Mouse (Mus musculus): ENCODE results near the gene Fryl. TPM values are rescaled to one million over a fixed set of nuclear protein-coding genes. Genes with fewer than 3 reads are reported as not detected.
A peak's percentile ranks its signal among the peaks of the same experiment; 100 is the strongest.

Fryl gene
- total and polyA plus RNA-seq, 3 experiments: 31.5 to 43.3 (median 40.7) TPM

DNA sequence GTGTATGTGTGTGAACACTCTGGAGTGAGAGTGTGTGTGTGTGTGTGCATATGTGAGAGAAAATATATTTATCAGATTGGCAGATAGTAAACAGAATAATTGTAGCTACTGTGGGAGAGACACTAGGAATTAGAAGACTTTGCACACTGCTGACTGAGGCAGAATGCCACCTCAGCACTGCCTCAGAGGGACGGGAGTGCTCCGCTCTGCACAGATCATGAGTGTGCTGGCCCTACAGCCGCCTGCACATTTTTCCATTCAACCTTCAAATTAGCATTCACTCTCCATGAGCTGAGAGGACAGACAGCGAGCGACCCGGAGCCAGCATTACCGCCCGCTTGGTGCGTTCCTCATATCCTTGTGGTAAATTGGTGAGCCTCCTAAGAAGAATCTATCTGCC is 96.0 kb downstream of the Fryl start:
- DNase-seq: no peak

DNA sequence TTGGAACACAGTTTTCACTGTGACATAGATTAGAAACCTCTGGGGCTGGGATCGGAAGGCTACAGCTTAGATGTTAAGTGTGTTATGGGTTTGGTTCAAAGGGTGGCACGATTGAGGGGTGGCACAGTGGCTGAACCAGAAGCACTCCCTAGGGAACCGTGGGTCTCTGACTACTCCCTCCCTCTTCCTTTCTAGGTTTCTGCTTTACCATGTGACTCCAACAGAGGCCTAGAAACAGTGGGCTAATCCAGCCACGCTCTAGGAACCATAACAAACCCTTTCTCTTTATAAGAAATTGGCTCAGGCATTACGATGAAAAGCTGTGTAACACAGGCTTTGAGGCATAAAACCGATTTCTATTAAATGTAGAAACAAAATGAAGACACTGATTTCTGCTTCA is 98.9 kb downstream of the Fryl start:
- no peak for DNase-seq

DNA sequence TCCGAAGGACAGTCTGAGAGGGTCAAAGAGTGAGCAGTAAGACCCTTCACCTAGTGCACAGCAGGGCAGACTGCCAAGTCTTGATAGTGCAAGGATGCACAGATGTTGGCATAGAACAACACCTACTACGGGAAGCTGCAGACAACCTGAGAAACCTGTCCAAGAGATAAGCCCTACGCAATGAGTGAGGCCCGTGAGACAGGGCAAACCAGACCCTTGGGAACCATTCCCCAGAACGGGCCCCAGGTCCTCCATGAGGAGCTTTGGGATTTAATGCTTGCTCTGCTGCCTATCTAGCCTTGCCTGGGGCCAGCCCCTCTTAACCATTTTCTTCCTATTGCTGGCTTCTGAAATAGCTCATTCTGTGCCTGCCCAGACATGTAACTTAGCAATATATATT is 99.4 kb downstream of the Fryl start:
- no peak for DNase-seq

DNA sequence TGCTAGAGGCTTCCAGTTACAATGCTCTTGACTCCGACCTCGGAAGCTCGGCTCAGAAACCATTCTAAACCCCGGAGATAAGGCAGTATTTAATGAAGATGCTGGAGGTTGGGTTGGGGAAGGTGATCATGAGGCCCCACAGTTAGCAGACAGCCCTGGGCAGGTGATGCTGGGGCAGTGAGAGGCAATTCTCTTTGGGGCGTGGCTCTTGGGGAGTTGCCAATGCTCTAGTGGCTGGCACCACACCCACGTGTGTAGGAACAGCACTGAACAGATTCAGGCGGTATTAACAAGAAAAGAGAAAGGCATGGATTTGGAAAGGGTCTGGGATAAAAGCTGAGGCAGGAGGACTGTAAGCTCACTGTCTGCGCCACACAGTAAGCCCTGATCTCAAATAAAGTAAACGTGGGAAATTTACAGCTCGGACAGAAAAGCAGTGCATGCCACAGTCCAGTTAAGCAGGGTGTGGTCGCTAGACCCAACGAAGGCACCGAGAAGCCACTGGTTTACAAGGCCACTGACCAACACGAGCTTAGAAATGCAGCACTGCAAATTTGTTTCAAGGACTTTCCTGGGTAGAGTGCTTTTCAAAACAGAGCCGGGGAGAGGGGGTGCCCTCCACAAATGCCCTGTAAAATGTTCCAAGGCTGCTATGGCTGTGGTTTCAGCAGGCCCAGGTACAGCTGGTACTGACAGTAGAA is 100.0 kb downstream of the Fryl start:
- peak; percentile 21 for DNase-seq

DNA sequence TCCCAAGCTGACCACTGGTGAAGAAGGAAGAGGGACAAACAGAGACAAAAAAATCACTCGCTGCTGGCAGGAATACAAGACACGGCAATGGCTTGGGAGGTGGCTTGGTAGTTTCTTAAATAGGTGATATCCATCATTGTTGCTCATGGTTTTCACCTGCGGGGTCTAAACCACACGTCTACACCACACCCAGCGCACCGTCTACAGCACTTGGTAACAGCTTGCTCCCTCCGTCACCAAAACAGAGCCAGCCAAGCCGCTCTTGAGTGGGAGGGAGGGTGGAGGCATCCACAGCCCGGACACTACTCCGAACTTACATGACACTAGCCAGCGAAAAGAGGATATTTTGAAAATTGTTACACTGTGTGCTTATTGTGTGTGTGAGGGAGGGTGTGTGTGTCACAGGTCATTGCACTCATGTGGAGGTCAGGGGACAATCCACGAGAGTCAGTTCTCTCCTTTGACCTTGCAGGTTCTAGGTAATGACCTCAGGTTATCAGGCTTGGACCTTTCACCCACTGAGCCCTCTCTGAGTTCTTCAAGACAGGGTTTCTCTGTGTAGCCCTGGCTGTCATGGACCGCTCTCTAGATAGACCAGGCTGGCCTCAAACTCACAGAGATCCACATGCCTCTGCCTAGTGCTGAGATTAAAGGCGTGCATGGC is 102.5 kb downstream of the Fryl start:
- DNase-seq: no peak

DNA sequence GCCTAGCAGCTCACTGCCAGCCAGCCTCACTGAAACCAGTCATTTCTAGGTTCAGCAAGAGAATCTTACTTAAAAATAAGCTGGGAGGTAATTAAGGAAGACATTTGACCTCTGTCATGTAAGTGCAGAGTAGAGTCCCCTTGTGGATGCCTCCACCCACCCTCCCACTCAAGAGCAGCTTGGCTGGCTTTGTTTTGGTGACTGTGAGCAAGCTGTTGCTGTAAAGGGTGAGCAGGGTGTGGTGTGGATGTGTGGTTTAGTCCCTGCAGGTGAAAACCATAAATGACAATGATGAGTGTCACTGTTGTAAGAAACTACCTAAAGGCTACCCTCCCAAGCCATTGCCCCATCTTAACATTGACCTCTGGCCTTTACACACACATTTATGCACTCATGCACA is 104.2 kb downstream of the Fryl start:
- no peak for DNase-seq

DNA sequence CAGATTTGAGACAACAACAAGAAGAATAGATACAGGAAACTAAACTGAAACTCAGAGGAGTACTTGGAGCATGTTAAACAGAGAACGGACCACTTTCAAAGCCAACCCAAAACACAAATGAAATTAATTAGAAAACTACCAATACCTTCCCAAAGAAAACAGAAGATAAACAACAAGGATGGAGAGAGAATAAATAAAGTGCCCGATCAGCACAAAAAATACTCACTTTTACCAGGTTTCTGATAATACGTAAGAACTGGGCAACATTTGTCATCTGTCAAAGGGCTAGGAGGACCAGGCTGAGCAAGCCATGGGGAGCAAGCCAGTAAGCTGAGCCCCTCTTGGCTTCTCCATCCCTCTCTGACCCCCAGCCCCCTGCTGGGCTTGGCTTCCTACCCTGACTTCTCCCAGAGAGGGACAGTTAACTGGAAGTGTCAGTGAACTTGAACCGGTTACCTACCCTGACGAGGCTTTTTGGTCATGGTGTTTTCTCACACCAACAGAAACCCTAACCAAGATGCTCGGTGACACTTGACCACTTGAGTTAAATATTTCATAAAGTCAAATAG is 105.5 kb downstream of the Fryl start:
- no peak for DNase-seq

DNA sequence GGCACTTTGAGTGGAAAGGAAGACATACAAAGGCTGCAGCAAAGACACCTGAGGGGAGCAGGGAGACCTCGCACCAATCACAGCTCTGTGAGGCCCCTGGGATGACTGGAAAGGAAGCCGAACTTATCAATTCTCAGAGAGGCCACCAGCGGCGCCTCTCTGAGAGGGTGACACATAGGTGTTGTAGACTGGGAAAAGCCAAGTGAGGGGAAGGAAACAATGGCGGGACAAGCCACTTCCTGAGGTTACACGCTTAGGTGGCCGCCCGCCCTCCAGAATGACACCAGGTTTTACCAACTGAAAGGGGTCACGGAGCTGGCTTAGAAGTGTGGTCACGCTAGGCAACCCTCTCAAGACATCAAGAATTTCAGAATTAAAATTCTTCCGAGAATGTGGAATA is 111.4 kb downstream of the Fryl start:
- no peak for DNase-seq

DNA sequence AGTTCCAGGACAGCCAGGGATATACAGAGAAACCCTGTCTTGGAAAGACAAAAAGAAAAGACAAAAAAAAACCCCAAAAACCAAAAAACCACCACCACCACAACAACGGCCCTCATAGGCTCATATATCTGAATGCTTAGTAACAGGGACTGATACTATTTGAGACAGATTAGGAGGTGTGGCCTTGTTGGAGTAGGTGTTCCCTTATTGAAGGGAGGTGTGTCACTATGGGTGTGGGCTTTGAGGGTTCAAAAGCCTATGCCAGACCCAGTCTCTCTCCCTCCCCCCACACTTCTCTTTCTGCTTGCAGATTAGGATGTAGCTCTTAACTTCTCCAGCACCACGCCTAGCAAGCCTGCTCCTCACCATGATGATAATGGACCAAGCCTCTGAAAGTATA is 114.7 kb downstream of the Fryl start:
- DNase-seq: no peak

DNA sequence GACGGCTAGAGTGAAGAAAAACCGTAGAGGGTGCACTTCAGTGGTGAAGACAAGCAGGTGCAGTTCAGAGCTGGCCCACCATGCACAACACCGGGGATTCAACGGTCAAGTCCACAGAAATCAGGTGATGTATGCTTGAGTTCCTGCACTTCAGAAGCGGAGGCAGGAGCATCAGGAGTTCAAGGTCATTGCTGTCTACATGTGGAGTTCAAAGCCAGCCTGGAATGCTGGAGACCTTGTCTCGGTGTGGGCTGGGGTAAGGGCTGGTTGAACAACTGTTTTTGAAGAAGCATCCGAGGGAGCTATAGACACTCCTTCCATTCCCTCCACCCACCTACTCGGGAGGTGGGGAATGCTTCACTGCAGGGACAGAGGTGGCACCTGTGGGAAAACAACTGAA is 115.3 kb downstream of the Fryl start:
- DNase-seq: no peak

DNA sequence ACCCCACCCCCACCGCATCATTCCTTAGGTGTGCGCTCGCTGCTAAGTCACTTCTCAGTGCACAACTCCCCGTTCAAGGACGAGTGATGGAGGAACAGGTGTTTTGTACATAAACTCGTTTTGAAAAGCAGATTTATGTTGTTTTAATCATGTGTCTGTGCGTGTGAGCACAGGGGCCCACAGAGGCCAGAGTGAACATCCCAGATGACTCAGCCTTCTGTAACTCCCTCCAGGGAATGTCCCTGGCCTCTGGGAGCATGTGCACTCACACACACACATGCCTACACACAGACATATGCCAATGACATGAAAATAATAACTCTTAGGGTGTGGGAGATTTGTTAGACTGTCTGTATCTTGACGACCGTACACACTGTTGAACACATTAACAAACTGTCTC is 118.9 kb downstream of the Fryl start:
- DNase-seq: peak; percentile 24

DNA sequence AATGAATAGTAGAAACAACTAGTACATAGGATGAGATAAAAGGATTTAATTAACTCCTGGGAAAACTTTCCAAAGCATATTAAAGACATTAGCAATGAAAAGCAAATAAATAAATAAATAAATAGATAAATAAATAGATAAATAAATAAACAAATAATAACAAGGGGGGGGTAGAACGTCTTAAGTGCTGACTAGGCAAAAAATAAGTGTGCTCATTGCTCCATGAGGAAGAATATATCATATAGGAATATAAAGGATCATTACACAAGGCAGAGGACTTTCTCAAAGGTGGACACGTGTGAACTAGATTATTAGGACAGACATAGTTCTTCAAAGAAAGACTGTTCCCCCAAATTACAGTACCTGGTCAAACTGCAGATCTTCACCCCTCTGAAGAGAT is 120.5 kb downstream of the Fryl start:
- DNase-seq: no peak

DNA sequence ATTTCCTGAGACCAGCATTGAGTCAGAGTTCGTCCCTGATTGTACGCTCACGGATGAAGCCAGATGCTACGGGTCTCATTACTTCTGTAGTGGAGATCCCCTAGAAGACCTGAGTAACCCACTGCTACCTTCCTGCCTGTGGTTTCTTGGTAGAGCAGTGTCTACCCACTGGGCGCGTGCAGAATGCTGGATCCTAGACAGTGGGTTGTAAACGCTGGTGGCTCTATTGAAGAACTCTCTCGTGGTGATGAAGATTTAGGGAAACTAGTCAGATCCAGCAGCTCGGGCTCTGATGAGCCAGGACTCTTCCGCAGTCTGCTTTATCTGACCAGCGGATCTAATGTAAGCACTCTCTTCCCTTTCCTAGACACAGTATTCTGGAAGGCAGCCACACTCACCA is 121.3 kb downstream of the Fryl start:
- no peak for DNase-seq

DNA sequence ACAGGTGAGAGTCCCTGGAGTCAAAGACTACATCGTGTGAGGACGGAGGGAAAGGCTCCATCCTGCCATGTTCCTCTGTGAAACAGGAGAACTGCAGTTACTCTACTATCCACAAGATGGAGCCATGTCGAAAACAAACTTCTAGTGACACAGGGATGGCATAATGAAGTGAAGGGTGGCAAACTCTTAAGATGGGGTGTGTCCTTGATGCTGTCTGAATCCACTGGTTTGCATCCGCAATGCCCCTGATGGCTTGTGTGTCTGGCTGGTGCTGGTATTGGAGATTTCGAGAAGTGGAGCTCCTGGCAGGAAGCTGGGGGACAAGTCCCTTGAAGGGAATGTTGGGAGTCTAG is 122.6 kb downstream of the Fryl start:
- DNase-seq: peak; percentile 43

DNA sequence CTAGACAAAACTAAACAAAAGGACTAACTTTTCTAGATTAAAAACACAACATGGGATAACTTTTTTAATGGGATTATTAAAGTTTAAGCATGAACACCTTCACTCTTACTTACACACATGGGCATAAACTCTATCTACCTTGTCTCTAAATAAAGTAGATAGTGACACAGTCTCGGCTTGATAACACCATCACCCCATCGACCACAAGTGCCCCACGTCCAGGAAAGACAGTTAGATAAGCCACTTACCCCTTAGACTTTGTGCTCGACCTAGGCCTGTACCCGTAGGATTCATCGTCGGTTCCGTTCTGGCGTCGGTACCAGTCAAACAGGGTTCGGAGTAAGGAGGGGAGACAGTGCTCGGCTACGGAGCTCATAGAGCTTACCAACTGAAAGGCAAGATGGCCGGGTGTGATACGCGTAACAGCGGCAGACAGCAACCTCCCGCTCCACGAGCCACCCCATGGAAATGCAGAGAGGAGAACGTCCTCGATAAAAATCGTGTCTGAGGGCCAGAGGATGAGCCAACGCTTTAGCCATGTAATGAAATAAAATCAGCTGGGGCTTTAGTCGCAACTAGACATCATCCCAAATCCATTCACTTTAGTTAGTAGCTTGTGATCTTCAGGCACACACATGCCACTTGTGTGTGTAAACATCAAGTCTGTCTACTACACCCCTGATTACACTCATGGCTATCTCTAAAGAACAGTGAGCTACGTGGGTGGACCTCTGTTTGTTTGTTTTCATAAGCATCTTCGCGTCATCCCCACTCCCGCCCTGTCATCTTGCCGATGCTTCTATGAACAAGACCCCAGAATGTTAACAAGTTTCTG is 123.2 kb downstream of the Fryl start:
- no peak for DNase-seq

DNA sequence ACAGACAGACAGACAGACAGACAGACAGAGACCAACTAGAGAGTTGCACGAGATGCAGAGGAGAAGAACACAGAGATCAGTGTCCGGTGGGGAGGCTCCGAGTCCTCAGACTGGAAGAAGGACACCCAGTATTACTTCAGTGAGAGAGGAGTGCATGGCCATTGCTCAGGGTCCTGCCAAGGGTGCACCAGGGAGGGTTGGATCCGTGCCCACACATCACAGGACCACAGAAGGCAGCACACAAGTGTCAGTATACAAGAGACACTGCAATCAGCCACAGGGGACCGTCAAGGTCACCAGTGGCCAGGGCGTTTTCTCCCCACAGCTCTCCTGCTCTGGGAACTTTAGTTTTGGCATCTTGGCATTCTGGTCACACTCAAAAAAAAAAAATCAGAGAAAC is 125.4 kb downstream of the Fryl start:
- peak; percentile 44 for DNase-seq

DNA sequence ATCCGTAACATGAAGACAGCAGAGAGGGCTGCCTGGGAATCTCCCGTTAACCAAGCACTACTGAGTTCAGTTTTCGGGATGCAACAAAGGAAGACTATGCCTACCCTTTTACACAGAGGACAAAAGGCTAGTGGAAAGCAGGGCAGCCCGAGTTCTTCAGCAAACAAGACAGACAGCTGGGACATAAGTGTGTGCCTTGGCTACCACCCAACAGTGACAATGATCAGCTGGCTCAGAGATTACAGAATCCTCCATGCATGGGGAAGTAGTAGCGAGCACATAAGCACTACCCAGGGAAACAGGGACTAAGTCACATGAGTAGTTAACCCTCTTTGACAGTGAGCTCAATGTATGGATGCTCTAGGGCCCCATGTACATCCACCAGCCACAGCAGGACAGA is 126.5 kb downstream of the Fryl start:
- no peak for DNase-seq

DNA sequence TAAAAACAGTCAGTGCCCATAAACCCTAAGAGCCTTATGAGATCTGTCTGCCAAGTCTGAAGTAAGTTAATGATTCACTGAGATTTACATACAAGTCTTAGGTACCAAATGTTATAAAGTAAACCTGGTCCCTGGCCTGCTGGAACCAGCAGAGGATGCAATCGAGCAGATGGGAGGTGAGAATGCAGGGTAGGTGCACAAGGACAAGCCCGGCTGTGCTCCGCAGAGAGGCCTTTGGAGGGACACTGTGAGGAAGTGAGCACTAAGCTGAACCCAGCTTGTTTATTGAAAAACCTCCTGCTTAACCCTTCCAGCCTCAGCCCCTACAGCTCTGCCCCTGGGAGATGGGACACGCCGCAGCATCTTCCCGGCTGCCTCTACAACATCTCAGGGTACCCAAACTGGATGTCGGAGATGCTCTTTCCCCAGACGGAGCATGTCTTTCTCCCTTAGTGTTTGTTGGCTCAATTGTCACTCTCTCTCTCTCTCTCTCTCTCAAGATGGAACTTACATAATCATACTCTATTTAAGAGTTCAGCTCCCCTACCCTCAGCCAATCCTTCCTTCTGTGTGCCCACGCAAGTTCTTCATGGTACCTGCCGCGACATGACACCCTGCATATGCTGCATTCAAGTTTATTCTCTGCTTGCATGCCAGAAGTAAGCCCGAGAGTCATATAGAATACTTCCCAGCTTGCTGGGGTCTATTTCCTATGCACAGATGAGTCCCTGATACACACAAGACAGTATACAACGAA is 136.3 kb downstream of the Fryl start:
- DNase-seq: no peak

DNA sequence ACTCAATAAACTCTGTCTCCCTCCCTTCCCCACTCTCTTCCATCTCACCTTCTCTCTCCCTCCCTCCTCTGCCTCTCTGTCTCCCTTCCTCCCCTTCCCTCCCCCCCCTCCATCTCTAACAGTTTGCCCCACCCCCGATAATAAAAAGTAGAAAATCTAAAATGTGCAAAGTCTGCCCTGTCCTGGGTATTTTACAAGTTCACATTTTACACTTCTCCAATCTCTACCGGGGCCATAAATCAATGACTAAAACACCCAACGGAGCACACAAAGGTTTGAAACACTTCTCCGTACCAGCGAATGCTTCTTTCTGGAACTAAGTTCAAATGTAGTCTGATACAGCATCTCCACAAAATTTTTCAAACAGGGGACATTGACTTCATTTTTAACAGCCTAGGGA is 136.9 kb downstream of the Fryl start:
- no peak for DNase-seq

DNA sequence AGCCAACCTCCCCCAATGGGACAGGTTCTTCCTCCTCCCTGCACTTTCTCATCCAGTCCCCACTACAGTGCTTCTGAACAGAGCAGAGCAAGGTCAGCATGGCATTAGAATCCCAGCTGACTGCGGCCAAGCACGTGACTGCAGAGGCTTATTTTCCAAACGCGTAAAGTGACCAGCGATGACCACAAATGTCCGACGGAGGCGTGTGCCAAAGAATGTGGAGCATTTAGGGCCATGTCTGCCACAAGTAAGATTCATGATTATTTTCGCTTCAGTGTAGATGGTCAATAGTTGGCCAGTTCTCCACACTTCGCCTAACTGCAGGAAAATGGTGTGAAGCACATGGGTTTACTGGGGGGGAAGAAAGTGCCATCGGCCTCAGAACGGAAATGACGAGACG is 137.6 kb downstream of the Fryl start:
- DNase-seq: no peak

DNA sequence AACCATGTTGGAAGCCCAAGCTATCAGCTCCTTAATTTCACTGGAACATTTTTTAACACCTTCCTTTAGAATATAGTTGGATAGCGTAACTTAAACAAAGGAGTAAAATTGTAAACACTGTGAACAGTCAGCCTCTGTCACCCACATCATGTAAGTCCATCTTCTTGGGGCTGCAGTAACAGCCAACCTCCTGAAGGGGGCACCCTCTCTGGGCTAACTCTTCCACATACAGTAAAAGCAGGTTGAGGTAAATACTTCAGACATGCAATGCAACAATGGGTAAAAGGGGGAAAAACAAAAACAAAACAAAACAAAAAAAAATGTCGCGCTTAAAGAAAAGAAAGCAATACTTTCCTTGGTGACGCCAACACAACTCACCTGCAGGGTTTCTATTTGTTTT is 141.5 kb downstream of the Fryl start:
- no peak for DNase-seq

DNA sequence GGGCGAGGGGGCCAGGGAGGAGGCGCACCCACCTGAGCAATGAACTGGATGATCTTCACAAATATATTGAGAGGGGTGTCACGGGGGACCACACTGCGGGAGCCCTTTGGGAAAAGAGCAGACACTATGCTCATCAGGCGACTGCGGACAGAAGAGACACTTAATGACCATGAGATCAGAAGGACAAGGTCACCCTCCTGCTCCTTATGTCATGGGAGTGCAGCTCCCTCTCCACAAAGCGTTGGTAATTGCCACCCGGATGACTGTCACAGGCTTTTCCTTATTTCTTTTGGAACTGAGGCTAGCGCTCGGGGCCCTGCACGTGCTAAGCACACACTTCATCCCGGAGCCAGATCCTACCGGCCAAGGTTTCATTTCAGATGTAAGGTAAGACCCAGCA is 144.1 kb downstream of the Fryl start:
- peak; percentile 60 for DNase-seq
